Mouse (Mus musculus) cerebellum, postnatal 10 days (tissue): ENCODE measurements around the gene Abat.
"Not testable (repeated sequence)": the region's sequence is repeated elsewhere in the genome, so short reads cannot be mapped to it uniquely, and the experiment has no call there.

Experiments used
- DNase-seq, 2 experiments: peaks; one replicate each; pipeline ENCODE4 v3.0.0; 2021; ENCODE audit warnings: mixed read lengths in 2 of 2

Abat gene

DNA sequence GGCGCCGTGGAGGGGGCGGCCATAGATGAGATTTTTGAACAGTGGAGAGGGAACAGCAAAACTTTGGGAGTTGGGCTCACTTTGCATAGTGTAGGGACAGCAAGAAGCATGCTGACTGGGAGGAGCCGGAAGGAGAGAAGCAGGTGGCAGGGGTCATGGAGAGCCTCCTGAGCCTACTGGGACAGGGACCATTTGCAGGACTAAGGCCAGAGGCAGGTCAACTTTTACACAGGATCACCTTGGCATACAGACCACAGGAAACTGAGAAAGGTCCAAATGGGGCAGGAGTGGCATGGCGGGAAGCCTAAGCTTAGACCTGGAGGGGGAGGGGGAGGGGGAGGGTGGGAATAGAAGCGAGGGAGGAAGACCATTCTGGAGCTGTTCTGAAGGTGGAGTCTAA lies 20.2 kb downstream of the Abat start:
- DNase-seq: no peak

DNA sequence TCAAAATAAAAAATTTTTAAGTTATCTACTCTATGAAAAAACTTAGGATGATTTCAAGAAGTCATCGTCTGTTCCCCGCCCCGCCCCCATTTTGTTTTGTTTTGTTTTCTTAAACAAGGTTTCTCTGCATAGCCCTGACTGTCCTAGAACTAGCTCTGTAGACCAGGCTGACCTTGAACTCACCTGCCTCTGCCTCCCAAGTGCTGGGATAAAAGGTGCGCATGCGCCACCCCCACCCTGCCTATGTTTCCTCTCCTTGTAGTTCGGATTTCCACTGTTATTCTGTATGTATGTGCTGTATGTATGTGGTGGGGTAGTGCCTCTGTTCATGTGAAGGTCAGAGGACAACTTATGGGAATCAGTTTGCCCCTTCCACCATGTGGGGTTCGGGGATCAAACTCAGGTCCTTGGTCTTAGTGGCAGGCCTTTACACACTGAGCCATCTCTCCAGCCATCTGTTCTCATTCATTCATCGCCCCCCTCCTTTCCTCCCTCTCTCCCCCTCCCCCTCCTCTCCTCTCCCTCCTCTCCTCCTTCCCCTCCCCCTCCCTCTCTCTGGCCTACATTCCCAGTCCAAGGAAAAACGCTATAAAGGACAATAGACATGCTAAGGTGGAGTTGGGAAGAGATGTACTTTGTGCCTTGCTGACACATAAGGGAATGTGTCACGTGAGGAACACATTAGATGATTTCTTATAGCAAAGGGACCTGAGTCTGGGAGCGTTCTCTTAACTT lies 21.4 kb downstream of the Abat start:
- peak; percentile 28 to 36 for DNase-seq

DNA sequence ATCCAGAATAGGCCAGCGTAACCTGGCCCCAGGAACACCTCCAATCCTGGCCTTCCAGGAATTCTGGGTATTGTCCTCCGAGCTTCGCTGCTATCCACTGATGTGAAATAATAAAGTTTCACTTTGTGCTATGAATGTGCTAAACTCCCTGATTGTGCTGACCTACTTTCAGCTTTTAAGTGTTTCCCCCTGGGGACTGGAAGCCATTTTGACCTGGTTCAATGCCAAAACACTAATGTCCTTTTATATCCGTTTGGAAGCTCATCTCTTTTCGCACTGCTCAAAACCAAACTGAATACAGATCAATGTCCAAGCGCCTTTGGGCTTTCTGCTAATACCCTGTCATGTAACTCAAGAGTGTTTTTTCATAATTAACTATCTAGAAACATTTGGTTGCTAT lies 22.2 kb downstream of the Abat start:
- no peak for DNase-seq

DNA sequence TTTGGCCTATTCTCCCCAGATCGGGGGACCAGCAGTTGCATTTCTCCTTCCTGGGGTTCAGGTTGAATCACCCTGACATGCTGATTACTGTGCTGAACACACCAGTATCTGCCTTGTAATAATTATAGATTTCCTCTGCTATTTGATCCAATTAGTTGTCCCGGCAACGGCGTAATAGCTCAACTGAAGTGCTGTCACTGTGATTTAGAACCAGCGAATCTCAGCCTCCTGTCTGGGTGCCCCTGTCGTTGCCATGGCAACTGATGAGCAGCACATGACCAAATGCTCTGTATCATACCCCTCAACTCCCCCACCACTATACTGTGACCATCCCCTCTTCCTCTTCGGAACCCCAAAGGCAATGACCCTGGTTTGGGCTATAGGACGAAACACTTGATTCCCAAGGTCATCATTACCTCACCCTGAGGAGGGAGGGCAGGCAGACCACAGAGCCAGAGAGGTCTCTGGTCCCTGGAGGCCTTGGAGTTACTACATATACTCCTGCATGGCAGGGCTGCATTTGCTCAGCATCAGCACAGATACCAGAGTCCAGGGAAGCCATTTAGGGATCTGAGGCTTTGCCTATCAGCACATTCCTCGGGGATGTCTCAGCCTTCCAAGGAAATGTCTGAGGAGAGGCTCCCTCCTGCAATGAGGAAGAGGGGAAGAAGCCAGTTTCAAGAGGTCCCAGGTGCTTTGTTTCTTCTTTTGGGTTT lies 26.1 kb downstream of the Abat start:
- peak; percentile 65 to 74 for DNase-seq

DNA sequence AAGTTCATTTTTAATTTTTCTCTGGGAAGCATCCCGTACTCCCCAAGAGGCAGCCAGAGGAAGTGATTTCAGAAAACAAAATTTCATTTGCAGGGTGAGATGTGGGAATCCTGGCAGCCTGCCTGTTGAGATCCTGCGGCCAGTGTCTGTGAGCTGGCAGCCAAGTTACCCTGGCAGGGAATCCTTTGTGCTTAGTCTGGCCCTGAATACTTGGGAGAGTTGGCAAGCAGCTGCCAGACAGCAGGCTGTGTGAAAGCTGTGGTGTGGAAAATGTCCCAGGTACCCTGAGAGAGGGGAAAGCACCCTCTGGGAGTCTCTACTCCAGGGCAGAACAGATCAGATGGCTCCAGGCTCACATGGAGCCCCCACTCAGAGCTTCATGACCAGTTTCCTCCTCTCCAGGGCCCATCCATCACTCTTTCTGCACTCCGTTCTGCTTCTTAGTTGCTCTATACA lies 27.7 kb downstream of the Abat start:
- peak; percentile 96 to 97 for DNase-seq

DNA sequence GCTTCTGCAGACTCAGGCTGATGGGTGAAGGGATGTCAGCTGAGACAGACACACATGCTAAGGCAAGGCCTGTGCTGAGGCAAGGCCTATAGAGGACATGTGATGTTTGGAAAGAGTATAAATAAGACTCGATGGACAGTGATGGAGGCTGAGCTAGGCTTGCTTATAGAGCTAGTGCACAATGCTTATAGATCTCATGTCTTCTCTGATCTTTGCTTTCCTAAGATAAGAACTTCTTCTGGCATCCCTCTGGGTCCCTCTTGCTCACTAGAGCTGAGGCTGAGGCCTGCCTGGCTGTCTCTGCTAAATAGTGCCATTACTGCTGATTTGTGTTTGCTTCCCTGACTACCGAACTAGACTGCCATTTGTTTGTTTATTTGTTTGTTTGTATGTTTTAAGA lies 34.6 kb downstream of the Abat start:
- no peak for DNase-seq

DNA sequence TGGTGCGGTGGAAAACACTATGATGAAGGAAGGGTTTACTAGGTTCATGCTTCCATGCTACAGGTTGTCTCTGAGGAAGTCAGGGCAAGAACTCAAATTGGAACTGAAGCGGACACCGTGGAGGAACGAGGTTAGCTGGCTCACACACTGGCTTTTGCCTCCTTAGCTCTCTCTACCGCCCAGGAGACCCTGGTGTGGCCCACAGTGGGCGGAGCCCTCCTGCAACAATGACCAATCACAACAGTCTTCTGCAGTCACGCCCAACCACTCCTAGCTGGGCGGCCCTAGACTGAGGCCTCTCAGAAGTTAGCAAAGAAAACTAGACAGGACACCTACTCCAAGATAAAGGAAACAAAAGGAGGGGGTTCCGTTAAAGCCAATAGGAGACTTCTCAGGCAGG lies 36.3 kb downstream of the Abat start:
- DNase-seq: no peak

DNA sequence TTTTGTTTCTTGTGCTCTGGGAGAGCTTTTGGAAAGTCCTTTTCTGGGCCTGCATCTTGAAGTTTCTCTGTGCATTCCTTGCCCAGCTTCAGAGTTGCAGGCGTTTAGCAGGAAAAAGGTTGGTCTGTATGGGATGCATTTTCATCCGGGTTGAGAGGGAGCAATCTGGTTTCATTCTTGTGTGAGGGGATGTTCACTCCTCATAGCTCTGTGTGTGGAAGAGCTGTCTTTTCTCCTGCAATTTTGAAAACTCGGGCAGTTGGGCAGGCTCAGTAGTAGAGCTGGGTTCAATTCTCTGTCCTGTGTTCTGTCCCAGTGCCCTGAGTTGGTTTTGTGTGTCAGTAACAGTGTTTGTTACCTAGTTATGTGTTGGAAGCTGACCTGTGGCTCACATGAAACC lies 41.1 kb downstream of the Abat start:
- DNase-seq: no peak

DNA sequence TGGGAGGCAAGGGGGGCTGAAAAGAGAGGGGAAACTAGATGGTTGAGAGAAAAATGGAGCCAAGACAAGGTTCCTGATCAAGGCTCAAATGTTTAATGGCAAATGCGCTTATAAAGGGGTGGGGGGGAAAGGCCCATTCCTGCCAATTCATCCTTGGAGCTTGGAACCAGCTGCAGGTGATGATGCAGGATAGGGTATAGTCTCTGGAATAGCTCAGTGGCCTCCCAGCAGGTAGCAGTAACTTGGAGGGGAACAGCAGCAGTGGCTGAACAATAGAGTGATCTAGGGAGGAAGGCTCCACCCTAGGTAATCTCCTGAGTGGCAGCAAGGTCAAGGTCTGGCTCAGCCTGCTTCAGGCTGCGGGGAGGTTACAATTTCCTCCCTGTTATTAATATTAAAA lies 41.5 kb downstream of the Abat start:
- DNase-seq: not testable (repeated sequence)

DNA sequence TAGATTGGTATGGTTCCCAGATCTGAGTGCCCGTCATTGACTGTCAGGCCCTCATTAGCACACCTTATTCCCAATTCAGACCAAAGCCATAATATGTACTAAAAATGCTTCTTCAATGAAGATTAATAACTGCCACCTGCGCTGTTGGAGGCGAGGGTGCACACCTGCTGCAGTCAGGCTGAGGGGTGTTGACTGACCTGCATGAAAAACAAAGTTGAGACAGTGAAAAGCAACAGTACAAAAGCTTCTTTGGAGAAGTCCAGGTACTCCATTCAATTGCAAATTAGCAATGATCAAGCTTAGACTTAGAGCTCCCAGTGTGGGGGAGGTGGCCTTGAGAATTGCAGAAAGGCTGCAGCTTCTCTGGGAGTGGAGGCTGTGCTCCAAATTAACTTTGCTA lies 42.1 kb downstream of the Abat start:
- not testable (repeated sequence) for DNase-seq

DNA sequence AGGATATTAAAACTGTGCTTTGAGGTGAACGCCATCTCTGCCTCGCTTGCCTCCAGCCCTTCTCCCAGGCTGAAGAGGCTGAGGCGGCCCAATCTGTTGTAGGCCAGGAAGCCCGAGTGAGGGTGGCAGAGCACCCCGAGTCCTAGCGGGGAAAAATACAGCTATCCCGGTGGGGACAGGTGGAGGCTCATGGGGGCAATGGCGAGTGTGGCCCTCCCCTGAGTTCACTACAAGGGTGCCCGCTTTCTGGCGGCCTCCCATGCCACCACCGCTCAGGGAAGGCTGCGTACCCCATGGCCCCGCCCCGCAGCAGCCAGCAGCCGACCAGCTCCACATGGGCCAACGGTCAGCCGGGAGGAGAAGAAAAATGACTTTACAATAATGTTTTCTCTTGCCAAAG lies 46.9 kb downstream of the Abat start:
- DNase-seq: no peak

DNA sequence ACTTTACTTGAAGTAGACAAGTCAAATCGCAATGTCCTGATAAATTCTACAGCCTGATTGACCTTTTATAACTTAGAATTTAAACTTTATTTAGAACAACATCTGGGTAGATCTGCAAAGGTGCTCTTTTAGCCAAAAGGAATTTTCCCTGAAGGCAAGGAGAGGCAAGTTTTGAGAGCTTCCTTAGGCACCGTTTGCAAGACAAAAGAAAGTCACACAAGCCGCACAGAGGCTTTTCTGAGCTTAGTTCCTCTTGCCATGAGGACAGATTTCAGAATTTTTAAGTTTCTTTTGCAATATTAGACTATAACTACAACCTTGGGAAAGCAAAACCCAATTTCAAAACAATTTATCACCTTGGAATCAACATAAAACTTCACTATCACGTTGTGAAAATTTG lies 47.9 kb downstream of the Abat start:
- not testable (repeated sequence) for DNase-seq

DNA sequence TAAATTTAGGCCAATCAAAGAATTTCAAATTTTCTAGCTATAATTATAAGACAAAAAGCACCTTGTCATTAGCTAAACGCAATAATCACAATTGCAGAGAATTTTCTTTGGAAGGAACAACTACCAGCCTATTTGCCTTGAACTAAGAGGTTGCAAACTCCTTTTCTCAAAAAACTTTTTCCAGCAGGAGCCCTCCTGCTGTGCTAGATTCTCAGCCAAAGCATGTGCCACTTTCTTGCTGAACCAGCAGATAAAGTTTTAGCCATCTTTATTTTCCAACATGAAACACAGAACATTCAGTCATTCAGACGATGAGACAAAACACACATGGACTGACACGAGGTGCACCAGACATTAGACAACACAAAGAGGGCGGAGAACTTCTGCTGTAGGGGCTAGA lies 48.6 kb downstream of the Abat start:
- DNase-seq: not testable (repeated sequence)

DNA sequence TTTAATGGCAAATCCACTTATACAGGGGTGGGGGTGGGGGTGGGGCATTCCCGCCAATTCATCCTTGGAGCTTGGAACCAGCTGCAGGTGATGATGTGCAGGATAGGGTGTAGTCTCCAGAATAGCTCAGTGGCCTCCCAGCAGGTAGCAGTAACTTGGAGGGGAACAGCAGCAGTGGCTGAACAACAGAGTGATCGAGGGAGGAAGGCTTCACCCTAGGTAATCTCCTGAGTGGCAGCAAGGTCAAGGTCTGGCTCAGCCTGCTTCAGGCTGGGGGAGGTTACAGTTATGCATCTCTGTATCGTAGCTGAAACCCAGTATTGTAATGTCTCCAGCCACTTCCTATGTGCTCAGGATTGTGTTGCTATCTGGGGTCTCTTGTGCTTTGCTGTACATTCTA lies 49.6 kb downstream of the Abat start:
- not testable (repeated sequence) for DNase-seq

DNA sequence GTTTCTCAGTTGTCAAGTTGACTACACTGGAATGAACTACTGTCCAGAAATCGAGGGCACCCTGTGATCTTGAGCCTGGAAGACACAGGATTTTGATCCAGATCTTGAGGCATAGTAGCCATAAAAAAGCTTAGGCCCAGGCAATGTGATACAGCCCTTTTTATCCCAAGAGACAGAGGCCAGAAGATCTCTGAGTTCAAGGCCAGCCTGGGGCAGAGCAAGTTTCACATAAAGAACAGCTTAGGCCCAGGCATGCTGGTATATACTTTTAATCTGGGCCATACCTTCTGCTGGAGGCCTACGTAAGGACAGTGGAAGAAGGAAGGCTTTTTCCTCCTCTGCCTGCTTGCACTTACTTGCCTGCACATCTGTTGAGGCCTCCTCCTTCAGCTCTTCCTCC lies 51.6 kb downstream of the Abat start:
- no peak for DNase-seq

DNA sequence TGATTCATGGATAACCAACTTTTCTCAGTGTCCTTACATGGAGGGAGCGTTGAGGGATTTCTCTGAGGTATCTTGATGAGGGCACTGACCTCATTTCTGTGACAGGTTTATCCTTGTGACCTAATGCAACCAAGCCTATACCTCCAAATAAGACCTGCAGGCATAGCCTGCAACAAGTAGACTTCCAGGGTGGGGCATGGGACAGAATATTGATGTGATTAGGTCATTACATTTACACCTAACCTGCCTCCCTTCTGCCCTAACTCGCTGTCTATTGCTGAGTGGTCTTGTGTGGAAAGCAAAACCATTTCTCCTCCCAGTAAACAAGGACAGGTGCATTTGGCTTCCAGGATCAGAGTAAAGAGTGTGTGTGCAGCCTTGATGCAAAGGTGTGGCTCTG lies 52.3 kb downstream of the Abat start:
- no peak for DNase-seq

DNA sequence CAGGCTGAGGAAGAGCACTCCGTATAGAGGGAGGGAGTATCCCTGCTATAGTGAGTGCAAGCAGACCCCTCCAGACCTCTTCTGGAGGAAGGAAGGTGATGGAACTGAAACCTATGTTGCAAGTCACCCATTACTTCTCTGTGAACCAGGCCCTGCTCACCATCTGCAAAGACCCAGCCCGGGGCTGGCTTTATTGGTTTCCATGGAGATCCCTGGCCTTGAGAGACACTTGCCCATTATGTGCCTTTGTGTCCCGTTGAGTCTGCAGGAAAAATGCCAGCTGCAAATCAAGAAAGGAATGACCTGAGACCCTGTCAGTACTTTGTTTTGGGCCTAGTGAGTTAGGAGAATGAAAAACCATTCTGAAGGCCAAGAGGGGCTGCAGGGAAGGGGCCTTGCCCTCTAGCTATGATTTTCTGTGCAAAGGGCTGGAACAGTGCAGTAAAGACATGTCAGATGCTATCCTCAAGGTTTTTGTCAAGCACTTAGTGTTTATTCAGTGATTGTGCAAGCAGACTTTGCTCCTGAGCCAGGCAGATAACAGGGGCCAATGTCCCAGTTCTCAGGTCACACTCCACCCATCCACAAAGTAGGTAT lies 53.0 kb downstream of the Abat start:
- DNase-seq: peak; percentile 68 to 71

DNA sequence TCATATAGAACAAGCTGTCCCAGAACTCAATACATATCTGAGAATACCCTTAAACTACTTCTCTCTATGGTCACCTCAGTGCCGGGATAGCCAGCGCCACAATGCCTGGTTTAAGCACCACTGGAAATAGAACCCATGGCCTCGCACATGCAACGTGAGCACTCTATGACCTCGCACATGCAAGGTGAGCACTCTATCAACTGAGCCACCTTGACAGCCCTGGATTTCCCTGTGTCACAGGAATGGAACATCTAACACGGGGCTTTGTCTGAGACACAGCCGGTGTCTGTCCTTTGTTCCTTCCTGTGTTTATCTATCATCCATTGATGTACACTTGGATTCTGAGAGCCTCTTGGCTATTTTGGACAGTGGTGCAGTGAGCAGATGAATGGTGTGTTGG lies 55.7 kb downstream of the Abat start:
- DNase-seq: no peak

DNA sequence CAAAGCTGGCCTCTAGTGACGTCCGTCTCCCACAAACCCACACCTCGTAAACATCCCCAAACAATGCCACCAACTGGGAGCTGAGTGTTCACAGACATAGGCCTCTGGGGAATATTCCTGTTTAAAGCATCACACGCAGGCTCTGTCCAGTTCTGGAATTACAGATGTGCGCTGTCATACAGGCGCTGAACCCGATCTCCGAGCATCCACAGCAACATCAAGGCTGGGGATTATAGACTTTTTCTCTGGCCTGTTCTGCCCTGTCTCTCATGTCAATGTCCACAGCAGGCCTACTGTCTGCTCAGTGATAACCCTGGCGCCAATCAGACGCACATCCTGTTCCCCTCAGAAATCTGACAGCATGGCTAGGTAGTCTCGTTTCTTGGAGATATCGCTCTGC lies 57.1 kb downstream of the Abat start:
- no peak for DNase-seq

DNA sequence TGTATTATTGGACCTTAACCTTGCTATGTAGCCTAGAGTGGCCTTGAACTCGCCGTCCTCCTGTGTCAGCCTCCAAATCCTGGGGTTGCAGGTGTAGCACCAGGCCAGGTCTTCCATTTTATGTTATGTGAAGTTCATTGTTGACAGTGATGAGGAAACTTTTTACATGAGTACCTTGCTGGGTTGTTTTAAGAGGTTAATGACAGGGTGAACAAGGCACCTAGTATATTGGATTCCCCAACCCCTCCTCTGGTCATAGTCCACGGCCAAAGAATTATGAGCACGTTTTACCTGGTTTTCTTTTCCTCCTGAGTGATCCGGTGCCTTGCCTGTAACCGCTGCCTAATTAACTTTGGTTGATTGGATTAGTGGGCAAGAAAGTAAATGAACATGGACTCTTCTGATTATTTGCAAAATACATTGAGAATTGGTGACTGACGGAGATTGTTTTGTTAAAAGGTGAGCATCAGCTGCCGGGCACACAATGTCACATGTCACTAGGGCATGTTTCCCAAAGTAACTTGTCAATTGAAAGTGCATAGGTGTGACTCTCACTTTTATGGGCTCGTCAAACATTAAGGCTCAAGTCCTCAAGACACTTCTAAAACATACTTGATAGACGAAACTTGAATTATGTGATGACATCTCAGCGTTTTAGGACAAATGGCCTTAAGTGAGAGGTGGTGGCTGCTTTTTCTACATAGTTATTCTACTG lies 57.8 kb downstream of the Abat start:
- DNase-seq: no peak

DNA sequence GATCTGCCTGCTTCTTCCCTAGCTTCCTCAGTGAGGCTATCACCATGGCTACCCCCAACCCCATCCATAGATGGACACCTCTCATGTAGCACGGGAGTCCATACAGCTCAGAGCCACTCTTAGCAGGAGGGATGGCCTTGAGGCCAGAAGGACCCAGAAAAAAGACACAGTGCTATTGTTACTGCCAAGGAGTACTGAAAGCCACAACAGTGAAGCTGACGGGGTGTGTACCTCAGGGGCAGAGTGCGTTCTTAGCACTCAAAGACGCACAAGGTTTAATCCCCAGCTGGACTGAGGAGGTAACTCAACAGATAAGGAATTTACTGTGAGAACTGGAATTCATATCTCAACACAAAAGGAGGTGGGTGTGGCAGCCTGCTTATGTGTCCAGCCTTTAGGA lies 59.8 kb downstream of the Abat start:
- DNase-seq: no peak

DNA sequence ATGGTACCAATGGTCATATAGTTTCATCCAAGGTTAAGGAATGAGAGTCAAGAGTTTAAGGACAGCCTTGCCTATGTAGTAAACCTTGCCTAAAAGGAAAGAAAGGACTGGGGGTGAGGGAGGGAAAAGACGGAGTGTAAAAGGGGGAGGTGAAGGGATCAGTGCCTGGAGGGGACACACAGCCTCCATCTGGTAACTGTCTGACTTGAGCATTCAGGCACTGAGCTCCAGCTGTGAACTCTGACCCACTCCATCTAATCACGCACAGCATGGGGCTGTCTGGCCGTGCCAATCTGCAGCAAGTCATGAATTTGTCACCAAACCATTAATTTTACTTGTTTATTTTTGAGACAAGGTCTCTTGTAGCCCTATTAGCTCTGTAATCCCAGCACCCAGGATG lies 60.5 kb downstream of the Abat start:
- DNase-seq: peak; percentile 34 to 63

DNA sequence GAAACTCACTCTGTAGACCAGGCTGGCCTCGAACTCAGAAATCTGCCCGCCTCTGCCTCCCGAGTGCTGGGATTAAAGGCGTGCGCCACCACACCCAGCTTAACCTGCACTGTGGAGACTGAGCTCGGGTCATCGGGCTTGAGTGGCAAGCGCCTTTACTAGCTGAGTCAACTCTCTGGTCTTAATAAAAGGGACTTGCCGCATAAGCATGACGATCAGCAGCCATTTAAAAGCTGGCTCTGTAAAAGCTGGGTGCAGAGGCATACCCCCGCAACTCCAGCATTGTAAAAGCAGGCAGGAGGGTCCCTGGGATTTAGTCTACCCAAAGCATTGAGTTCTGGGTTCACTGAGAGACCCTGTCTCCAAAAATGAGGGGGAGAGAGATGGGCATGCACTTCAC lies 61.1 kb downstream of the Abat start:
- DNase-seq: no peak

DNA sequence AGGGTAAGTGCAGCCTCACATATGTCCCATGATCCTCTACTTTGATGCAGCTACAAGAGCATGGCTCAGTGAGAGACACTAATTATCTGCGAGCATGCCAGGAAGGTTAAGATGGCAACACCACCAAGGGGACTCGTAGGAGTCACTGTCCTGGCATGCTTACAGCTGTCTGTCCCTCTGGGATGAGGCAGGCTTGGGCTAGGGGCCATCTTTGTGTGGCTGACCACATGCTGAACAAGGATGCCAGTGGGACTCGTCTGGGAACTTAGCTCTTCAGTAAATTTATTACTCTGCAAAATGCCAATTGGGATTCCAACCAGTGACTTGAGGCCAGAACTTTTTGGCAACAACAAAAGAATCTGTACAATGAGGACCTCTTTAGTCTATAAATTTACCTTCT lies 62.9 kb downstream of the Abat start:
- peak in 1 of 2 experiments; percentile 35 for DNase-seq
